Mouse (Mus musculus) liver (tissue): ENCODE measurements at regions not wholly inside any gene's neighbourhood (a gene's known extent, or its start where the extent isn't known, plus 50 kb on each side); places are given as distances from the start of the nearest gene placed in this dataset.

Experiments used
- DNase-seq: peaks from one replicate; pipeline ENCODE4 v3.0.0-alpha.2; 2020; ENCODE audit warnings: mixed read lengths

- DNase-seq: no peak
Observed at GRCm38 (mm10) chr8:10707122-10707521, 301.1 kb downstream of the Irs2 start.

- DNase-seq: no peak
Observed at GRCm38 (mm10) chr8:10705909-10706308, 302.3 kb downstream of the Irs2 start.

- DNase-seq: no peak
Observed at GRCm38 (mm10) chr8:10702755-10703154, 305.5 kb downstream of the Irs2 start.

- no peak for DNase-seq
Observed at GRCm38 (mm10) chr8:10702248-10702647, 306.0 kb downstream of the Irs2 start.

- no peak for DNase-seq
Observed at GRCm38 (mm10) chr8:10701648-10702061, 306.6 kb downstream of the Irs2 start.

GRCm38 (mm10) chr8:10701226-10701625 lies 307.0 kb downstream of the Irs2 start:
- DNase-seq: no peak

GRCm38 (mm10) chr8:10699669-10700068 lies 308.6 kb downstream of the Irs2 start:
- DNase-seq: no peak

- no peak for DNase-seq
Observed at GRCm38 (mm10) chr8:10695181-10695580, 313.1 kb downstream of the Irs2 start.

- no peak for DNase-seq
Observed at GRCm38 (mm10) chr8:10690659-10691058, 317.6 kb downstream of the Irs2 start.

- DNase-seq: no peak
Observed at GRCm38 (mm10) chr8:10689881-10690280, 318.4 kb downstream of the Irs2 start.

GRCm38 (mm10) chr8:10687867-10688561 lies 320.2 kb downstream of the Irs2 start:
- no peak for DNase-seq
